Mouse (Mus musculus): Measurements from ENCODE around the gene 1810024B03Rik. TPM values are rescaled to one million over a fixed set of nuclear protein-coding genes. Genes with fewer than 3 reads are reported as not detected.
"Not testable (repeated sequence)": the region's sequence is repeated elsewhere in the genome, so short reads cannot be mapped to it uniquely, and the experiment has no call there.

Gene 1810024B03Rik
- total RNA-seq, 2 experiments from 2014 or later, result 0.69 to 1.4 TPM

DNA sequence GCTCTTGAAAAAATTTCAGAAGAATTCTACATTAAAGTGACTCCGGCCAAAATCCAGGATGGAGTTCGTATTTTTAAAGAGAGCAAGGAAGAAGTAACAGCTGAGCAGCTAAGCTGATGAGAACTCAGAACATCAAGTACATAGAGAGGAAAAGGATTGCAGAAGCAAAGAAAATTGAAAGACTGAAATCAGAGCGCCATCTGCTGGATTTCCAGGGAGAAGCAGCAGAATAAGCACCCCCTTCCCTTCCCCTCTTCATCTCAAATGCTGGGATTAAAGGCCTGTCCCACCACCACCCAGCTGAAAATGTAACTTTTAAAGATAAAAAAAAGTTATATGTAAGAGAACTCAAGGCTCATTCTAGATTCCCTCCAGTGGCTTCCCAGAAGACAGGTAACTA, 3.1 kb downstream of the 1810024B03Rik start:
- intact Hi-C loops (cut with DNase I), result loop anchor here (2.0 to 5.0 kb wide), 2 partner anchors 36 to 42 kb away; partner anchors contain the start of genes Ciao1 and Tmem127
- peak; percentile 38 to 46 for DNase-seq (ENCODE audit: low spot score in 2 of 2)

DNA sequence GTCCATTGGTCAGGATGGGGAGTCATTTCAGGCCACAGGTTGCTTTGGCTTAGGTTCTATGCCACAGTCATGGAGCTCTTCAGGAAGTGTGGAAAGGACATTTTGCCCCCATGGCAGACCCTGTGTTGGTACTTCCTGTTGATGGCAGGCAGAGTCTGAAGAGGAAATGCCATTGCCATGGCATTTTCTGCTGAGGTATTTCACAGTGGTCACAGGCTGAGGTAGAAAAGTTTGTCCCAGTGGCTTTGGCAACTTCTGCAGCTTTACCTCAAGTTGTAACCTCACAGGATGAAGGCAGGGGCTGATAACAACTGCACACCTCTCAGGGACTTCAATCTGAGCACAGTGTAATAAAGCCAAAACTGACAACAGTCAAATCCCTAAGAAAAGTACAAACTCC, 18.5 kb downstream of the 1810024B03Rik start:
- intact Hi-C loops (cut with DNase I), result no loop called here
- no peak for DNase-seq (ENCODE audit: low spot score in 2 of 2)

GRCm38 (mm10) chr2:127182598-127183381, 25.3 kb downstream of the 1810024B03Rik start:
- intact Hi-C loops (cut with DNase I), result no loop called here

GRCm38 (mm10) chr2:127166261-127166660, 41.8 kb downstream of the 1810024B03Rik start:
- intact Hi-C loops (cut with DNase I), result loop anchor here (10.0 kb wide), 1 partner anchor 169 kb away; the partner anchor contains the start of genes Astl and Dusp2
- not testable (repeated sequence) for DNase-seq (ENCODE audit: low spot score in 2 of 2)

More at GRCm38 (mm10) chr2:127182598-127183381, 25.3 kb downstream of the 1810024B03Rik start:
- DNase-seq (ENCODE audit: low spot score in 2 of 2), result peak; percentile 80 to 83

DNA sequence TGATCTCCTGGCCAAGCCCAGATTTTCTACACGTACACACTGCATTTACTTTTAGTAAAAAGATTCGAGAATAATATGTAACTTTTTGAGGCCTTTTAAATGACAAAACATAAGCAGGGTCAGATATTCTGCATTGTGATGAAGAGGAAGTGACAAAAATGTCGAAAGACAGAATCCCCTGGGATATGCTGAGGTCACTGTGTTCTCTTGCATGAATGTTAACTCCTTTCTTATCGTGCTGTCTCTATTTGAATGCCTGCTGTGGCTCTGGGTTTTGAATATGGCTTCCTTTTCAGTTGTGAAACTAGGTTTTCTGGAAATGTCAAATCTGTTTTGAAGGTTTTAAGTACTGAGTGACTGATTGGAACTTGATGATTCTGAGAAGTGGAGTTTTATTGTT, 42.4 kb downstream of the 1810024B03Rik start:
- intact Hi-C loops (cut with DNase I), result loop anchor here (10.0 kb wide), 1 partner anchor 169 kb away; the partner anchor contains the start of genes Astl and Dusp2

GRCm38 (mm10) chr2:127145699-127146098, 62.4 kb downstream of the 1810024B03Rik start:
- intact Hi-C loops (cut with DNase I), result no loop called here
- no peak for DNase-seq (ENCODE audit: low spot score in 2 of 2)

More for the DNA sequence above, 42.4 kb downstream of the 1810024B03Rik start:
- no peak for DNase-seq (ENCODE audit: low spot score in 2 of 2)

DNA sequence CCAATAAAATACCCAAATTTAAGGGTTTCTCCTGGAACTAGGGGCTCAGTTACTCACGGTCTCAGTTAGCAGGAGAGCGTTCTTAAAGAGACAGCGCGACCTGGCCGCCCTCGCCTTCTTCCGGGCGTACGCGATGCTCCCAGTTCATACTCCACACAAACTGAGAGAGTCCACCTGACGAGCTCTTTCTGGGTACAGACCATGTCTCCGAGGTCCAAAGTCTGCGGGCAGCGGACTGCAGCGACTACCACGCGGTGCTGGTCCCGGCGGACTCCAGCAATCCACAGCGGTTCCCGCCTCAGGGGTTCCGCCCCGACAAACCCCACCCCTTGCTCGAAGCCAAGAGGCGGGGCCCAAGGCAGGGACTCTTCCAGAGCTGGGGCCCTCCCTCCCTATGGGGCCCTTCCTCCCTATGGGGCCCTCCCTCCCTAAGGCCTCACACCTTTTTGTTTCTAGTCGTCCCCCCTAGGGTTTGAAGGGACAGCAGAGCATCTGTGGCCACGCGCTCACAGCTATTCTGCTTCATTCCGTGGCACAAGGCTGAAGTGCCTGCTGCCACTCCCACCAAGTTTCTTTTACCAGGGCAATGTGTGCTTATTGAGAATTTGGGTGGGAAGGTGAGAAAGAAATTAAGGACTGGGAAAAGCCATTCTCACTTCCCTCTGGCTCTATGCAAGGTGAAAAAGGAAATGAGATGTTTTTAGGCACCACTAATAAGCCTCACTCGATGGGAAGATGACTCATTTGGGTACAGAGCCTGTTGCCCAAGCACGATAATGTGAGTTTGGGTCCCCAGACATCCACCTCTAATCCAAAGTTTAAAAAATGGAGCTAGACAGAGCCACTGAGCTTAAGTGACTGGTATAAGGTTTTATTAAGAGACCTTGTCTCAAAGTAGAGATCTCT, 64.7 kb downstream of the 1810024B03Rik start, which contains the start of gene Itpripl1:
Gene Itpripl1, minus strand, starts transcription at position 285 of the 906 bp plus-strand sequence.
- peak; percentile 31 to 33 for DNase-seq (ENCODE audit: low spot score in 2 of 2)
- intact Hi-C loops (cut with DNase I), result no loop called here

GRCm38 (mm10) chr2:127142577-127143157, 65.4 kb downstream of the 1810024B03Rik start:
- intact Hi-C loops (cut with DNase I), result no loop called here
- no peak for DNase-seq (ENCODE audit: low spot score in 2 of 2)

GRCm38 (mm10) chr2:127142031-127142430, 66.0 kb downstream of the 1810024B03Rik start:
- intact Hi-C loops (cut with DNase I), result no loop called here
- DNase-seq (ENCODE audit: low spot score in 2 of 2), result no peak

DNA sequence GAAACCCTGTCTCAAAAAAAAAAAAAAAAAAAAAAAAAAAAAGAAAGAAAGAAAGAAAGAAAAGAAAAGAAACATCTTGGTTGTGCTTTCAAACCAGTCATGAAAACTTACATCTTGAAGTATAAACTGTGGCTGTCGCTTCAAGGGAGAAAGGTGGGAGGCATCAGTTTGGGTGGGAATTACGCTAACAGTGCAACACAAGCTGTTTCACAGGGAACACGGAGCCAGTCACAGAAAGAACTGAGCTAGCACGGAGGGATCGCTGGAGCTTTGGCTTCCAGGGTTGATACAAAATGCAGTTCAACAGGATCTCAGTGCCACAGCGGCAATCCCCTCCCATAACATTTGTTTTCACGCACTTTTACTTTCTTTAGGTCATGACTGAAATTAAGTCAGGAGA, 68.1 kb downstream of the 1810024B03Rik start:
- DNase-seq (ENCODE audit: low spot score in 2 of 2), result no peak
- intact Hi-C loops (cut with DNase I), result no loop called here

GRCm38 (mm10) chr2:127139605-127140004, 68.5 kb downstream of the 1810024B03Rik start:
- DNase-seq (ENCODE audit: low spot score in 2 of 2), result no peak
- intact Hi-C loops (cut with DNase I), result no loop called here

GRCm38 (mm10) chr2:127139094-127139493, 69.0 kb downstream of the 1810024B03Rik start:
- no peak for DNase-seq (ENCODE audit: low spot score in 2 of 2)
- intact Hi-C loops (cut with DNase I), result no loop called here

DNA sequence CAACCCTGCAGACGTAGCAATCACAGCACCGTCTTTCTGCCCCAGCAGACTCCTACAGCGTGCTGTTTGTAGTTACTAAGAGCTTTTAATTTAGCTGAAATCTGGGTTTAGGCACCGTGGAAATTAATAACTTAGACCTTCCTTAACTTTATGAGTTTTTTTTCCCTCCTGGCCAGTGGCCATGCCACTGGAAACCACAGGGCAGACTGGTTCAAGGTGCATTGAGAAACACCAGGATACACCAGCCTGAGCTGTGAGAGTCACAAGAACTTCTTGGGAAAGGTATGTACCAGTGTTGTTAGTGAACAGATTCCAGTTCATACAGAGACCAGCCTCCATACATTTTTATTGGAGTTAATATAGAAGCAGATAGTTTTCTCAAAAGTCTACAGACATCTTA, 69.6 kb downstream of the 1810024B03Rik start:
- intact Hi-C loops (cut with DNase I), result no loop called here
- no peak for DNase-seq (ENCODE audit: low spot score in 2 of 2)

DNA sequence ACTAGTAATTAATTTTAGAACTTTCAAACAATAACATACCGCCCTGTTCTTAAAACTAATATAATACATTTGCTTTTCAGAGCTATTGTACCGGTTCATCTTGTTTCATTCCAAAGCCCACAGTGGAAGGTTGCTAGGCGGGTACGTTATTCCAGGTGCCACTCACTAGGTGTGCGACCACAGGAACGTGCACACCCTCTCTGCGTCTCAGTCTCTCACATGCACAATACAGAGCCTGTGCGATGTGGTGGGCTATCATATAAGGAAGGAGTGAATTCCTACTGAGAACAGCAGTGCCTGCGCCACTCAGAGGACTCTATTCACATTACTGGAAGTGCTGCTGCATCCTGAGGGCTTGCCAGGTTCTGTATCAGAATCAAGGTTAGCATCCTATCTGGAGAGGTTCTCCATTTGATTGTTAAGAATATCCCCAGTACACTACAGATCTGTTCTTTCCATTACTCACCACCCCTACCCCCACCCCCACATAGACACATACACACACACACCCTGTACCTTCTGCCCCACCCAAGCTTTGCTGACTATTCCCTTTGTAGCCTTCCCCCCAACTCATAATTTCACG, 70.2 kb downstream of the 1810024B03Rik start:
- intact Hi-C loops (cut with DNase I), result no loop called here
- DNase-seq (ENCODE audit: low spot score in 2 of 2), result no peak

GRCm38 (mm10) chr2:127136979-127137378, 71.1 kb downstream of the 1810024B03Rik start:
- no peak for DNase-seq (ENCODE audit: low spot score in 2 of 2)
- intact Hi-C loops (cut with DNase I), result no loop called here

Data from left cerebral cortex, postnatal 36 days (tissue).